Mouse (Mus musculus): Measurements from ENCODE around the gene Apobec3. TPM values are rescaled to one million over a fixed set of nuclear protein-coding genes. Genes with fewer than 3 reads are reported as not detected.

Apobec3 gene
- 188 and 214 TPM in 2 replicates for total RNA-seq (2017)

GRCm38 (mm10) chr15:79891436-79892212, at the start of gene Apobec3:
Gene Apobec3 (plus strand): TSS chr15:79891659.
- peak; percentile 55 for ATAC-seq (replicated peaks; ENCODE audit: low read depth, poor library complexity, severe bottlenecking)

- ATAC-seq (replicated peaks; ENCODE audit: low read depth, poor library complexity, severe bottlenecking) = no peak
These were observed 48.5 kb upstream of the Apobec3 start for GRCm38 (mm10) chr15:79842985-79843384.

- no peak for ATAC-seq (replicated peaks; ENCODE audit: low read depth, poor library complexity, severe bottlenecking)
These were observed 45.5 kb upstream of the Apobec3 start for GRCm38 (mm10) chr15:79845986-79846385.

GRCm38 (mm10) chr15:79847100-79847499, 44.4 kb upstream of the Apobec3 start:
- ATAC-seq (replicated peaks; ENCODE audit: low read depth, poor library complexity, severe bottlenecking) = no peak

- ATAC-seq (replicated peaks; ENCODE audit: low read depth, poor library complexity, severe bottlenecking) = no peak
These were observed 41.3 kb upstream of the Apobec3 start for GRCm38 (mm10) chr15:79850143-79850542.

GRCm38 (mm10) chr15:79858979-79859378, 32.5 kb upstream of the Apobec3 start:
- ATAC-seq (replicated peaks; ENCODE audit: low read depth, poor library complexity, severe bottlenecking) = no peak

GRCm38 (mm10) chr15:79859821-79860220, 31.6 kb upstream of the Apobec3 start:
- no peak for ATAC-seq (replicated peaks; ENCODE audit: low read depth, poor library complexity, severe bottlenecking)

- no peak for ATAC-seq (replicated peaks; ENCODE audit: low read depth, poor library complexity, severe bottlenecking)
These were observed 24.0 kb upstream of the Apobec3 start for GRCm38 (mm10) chr15:79867260-79868002.

- ATAC-seq (replicated peaks; ENCODE audit: low read depth, poor library complexity, severe bottlenecking) = no peak
These were observed 17.9 kb upstream of the Apobec3 start for GRCm38 (mm10) chr15:79873545-79873944.

GRCm38 (mm10) chr15:79873995-79874394, 17.5 kb upstream of the Apobec3 start:
- ATAC-seq (replicated peaks; ENCODE audit: low read depth, poor library complexity, severe bottlenecking) = 0 out of 2 replicates have a peak, but pooled peaks have one; percentile 18

GRCm38 (mm10) chr15:79875261-79875995, 16.0 kb upstream of the Apobec3 start:
- no peak for ATAC-seq (replicated peaks; ENCODE audit: low read depth, poor library complexity, severe bottlenecking)

- no peak for ATAC-seq (replicated peaks; ENCODE audit: low read depth, poor library complexity, severe bottlenecking)
These were observed 12.7 kb upstream of the Apobec3 start for GRCm38 (mm10) chr15:79878725-79879136.

GRCm38 (mm10) chr15:79879319-79879718, 12.1 kb upstream of the Apobec3 start:
- 0 out of 2 replicates have a peak, but pooled peaks have one; percentile 12 for ATAC-seq (replicated peaks; ENCODE audit: low read depth, poor library complexity, severe bottlenecking)

- ATAC-seq (replicated peaks; ENCODE audit: low read depth, poor library complexity, severe bottlenecking) = no peak
These were observed 11.0 kb upstream of the Apobec3 start for GRCm38 (mm10) chr15:79880477-79880876.

GRCm38 (mm10) chr15:79882623-79883267, 8.7 kb upstream of the Apobec3 start:
- no peak for ATAC-seq (replicated peaks; ENCODE audit: low read depth, poor library complexity, severe bottlenecking)

- ATAC-seq (replicated peaks; ENCODE audit: low read depth, poor library complexity, severe bottlenecking) = peak; percentile 91
These were observed 8.1 kb upstream of the Apobec3 start for GRCm38 (mm10) chr15:79883352-79883822.

- no peak for ATAC-seq (replicated peaks; ENCODE audit: low read depth, poor library complexity, severe bottlenecking)
These were observed 6.6 kb upstream of the Apobec3 start for GRCm38 (mm10) chr15:79884820-79885219.

- peak; percentile 77 for ATAC-seq (replicated peaks; ENCODE audit: low read depth, poor library complexity, severe bottlenecking)
These were observed 718 bp downstream of the Apobec3 start for GRCm38 (mm10) chr15:79892213-79892541.

GRCm38 (mm10) chr15:79892995-79893823, 1.8 kb downstream of the Apobec3 start:
- ATAC-seq (replicated peaks; ENCODE audit: low read depth, poor library complexity, severe bottlenecking) = no peak
